Mouse (Mus musculus): ENCODE measurements at regions not wholly inside any gene's neighbourhood (a gene's known extent, or its start where the extent isn't known, plus 50 kb on each side); places are given as distances from the start of the nearest gene placed in this dataset.

- no peak overlapping the region for H3K4me3 ChIP-seq (ENCODE audit: insufficient read depth, low read length)
- TF ChIP-seq CTCF (IDR thresholded peaks at IDR 0.05; ENCODE audit: extremely low read depth, insufficient read depth, low read length) (no peak), POLR2A (IDR thresholded peaks at IDR 0.05; ENCODE audit: extremely low read depth, insufficient read depth, low read length) (no peak)
- H3K4me1 ChIP-seq (ENCODE audit: control insufficient read depth, insufficient read depth, low read length) = no peaks in the 10 kb centered on the region
- H3K27ac ChIP-seq (ENCODE audit: insufficient read depth, low read length) = no peak overlapping the region
Measured at GRCm38 (mm10) chr9:23535872-23536271, 313.0 kb downstream of the Bmper start.

GRCm38 (mm10) chr9:23538051-23538450 lies 315.2 kb downstream of the Bmper start:
- no peak overlapping the region for H3K27ac ChIP-seq (ENCODE audit: insufficient read depth, low read length)
- no peaks in the 10 kb centered on the region for H3K4me1 ChIP-seq (ENCODE audit: control insufficient read depth, insufficient read depth, low read length)
- TF ChIP-seq POLR2A (IDR thresholded peaks at IDR 0.05; ENCODE audit: extremely low read depth, insufficient read depth, low read length) = no peak
- TF ChIP-seq CTCF (IDR thresholded peaks at IDR 0.05; ENCODE audit: extremely low read depth, insufficient read depth, low read length) = no peak
- H3K4me3 ChIP-seq (ENCODE audit: insufficient read depth, low read length) = no peak overlapping the region

- no peak overlapping the region for H3K27ac ChIP-seq (ENCODE audit: insufficient read depth, low read length)
- H3K4me3 ChIP-seq (ENCODE audit: insufficient read depth, low read length) = no peak overlapping the region
- no peaks in the 10 kb centered on the region for H3K4me1 ChIP-seq (ENCODE audit: control insufficient read depth, insufficient read depth, low read length)
- TF ChIP-seq CTCF (IDR thresholded peaks at IDR 0.05; ENCODE audit: extremely low read depth, insufficient read depth, low read length) (no peak), POLR2A (IDR thresholded peaks at IDR 0.05; ENCODE audit: extremely low read depth, insufficient read depth, low read length) (no peak)
Measured at GRCm38 (mm10) chr9:23551692-23552091, 328.8 kb downstream of the Bmper start.

- H3K4me3 ChIP-seq (ENCODE audit: insufficient read depth, low read length) = no peak overlapping the region
- no peak overlapping the region for H3K27ac ChIP-seq (ENCODE audit: insufficient read depth, low read length)
- peaks cover 2% of the 10 kb centered on the region for H3K4me1 ChIP-seq (ENCODE audit: control insufficient read depth, insufficient read depth, low read length)
- TF ChIP-seq POLR2A (IDR thresholded peaks at IDR 0.05; ENCODE audit: extremely low read depth, insufficient read depth, low read length) (no peak), CTCF (IDR thresholded peaks at IDR 0.05; ENCODE audit: extremely low read depth, insufficient read depth, low read length) (no peak)
Measured at GRCm38 (mm10) chr9:23553766-23554165, 330.9 kb downstream of the Bmper start.

- Histone ChIP-seq H3K4me3 (ENCODE audit: insufficient read depth, low read length) (no peak overlapping the region), H3K27ac (ENCODE audit: insufficient read depth, low read length) (no peak overlapping the region), H3K4me1 (ENCODE audit: control insufficient read depth, insufficient read depth, low read length) (peaks cover 2% of the 10 kb centered on the region)
- TF ChIP-seq CTCF (IDR thresholded peaks at IDR 0.05; ENCODE audit: extremely low read depth, insufficient read depth, low read length) = no peak
Measured at GRCm38 (mm10) chr9:23557601-23558000, 334.7 kb downstream of the Bmper start.

- Histone ChIP-seq H3K4me3 (ENCODE audit: insufficient read depth, low read length) (no peak overlapping the region), H3K4me1 (ENCODE audit: control insufficient read depth, insufficient read depth, low read length) (peaks cover 2% of the 10 kb centered on the region), H3K27ac (ENCODE audit: insufficient read depth, low read length) (no peak overlapping the region)
- TF ChIP-seq POLR2A (IDR thresholded peaks at IDR 0.05; ENCODE audit: extremely low read depth, insufficient read depth, low read length) (no peak), CTCF (IDR thresholded peaks at IDR 0.05; ENCODE audit: extremely low read depth, insufficient read depth, low read length) (no peak)
Measured at GRCm38 (mm10) chr9:23561924-23562323, 339.0 kb downstream of the Bmper start.

GRCm38 (mm10) chr9:23567081-23567480 lies 344.2 kb downstream of the Bmper start:
- H3K4me3 ChIP-seq (ENCODE audit: insufficient read depth, low read length) = no peak overlapping the region
- no peak overlapping the region for H3K27ac ChIP-seq (ENCODE audit: insufficient read depth, low read length)
- H3K4me1 ChIP-seq (ENCODE audit: control insufficient read depth, insufficient read depth, low read length) = no peaks in the 10 kb centered on the region
- no peak for TF ChIP-seq CTCF (IDR thresholded peaks at IDR 0.05; ENCODE audit: extremely low read depth, insufficient read depth, low read length)

- no peak overlapping the region for H3K4me3 ChIP-seq (ENCODE audit: insufficient read depth, low read length)
- H3K27ac ChIP-seq (ENCODE audit: insufficient read depth, low read length) = no peak overlapping the region
- TF ChIP-seq CTCF (IDR thresholded peaks at IDR 0.05; ENCODE audit: extremely low read depth, insufficient read depth, low read length) (no peak), POLR2A (IDR thresholded peaks at IDR 0.05; ENCODE audit: extremely low read depth, insufficient read depth, low read length) (no peak)
- peaks cover 2% of the 10 kb centered on the region for H3K4me1 ChIP-seq (ENCODE audit: control insufficient read depth, insufficient read depth, low read length)
Measured at GRCm38 (mm10) chr9:23570150-23570549, 347.3 kb downstream of the Bmper start.

- no peak overlapping the region for H3K27ac ChIP-seq (ENCODE audit: insufficient read depth, low read length)
- no peak for TF ChIP-seq POLR2A (IDR thresholded peaks at IDR 0.05; ENCODE audit: extremely low read depth, insufficient read depth, low read length)
- no peak for TF ChIP-seq CTCF (IDR thresholded peaks at IDR 0.05; ENCODE audit: extremely low read depth, insufficient read depth, low read length)
- no peak overlapping the region for H3K4me3 ChIP-seq (ENCODE audit: insufficient read depth, low read length)
- H3K4me1 ChIP-seq (ENCODE audit: control insufficient read depth, insufficient read depth, low read length) = peaks cover 2% of the 10 kb centered on the region
Measured at GRCm38 (mm10) chr9:23576314-23576713, 353.4 kb downstream of the Bmper start.

GRCm38 (mm10) chr9:23580155-23580554 lies 357.3 kb downstream of the Bmper start:
- H3K27ac ChIP-seq (ENCODE audit: insufficient read depth, low read length) = peak overlapping the region; percentile 84
- TF ChIP-seq CTCF (IDR thresholded peaks at IDR 0.05; ENCODE audit: extremely low read depth, insufficient read depth, low read length) = no peak
- TF ChIP-seq POLR2A (IDR thresholded peaks at IDR 0.05; ENCODE audit: extremely low read depth, insufficient read depth, low read length) = no peak
- no peak overlapping the region for H3K4me3 ChIP-seq (ENCODE audit: insufficient read depth, low read length)
- no peaks in the 10 kb centered on the region; the same call in 1 of the 2 replicates for H3K4me1 ChIP-seq (ENCODE audit: control insufficient read depth, insufficient read depth, low read length)
